Mouse (Mus musculus): ENCODE measurements around the gene Ift81. TPM values are rescaled to one million over a fixed set of nuclear protein-coding genes. Genes with fewer than 3 reads are reported as not detected.

Gene Ift81
- polyA plus RNA-seq, 1 experiment from 2014 or later: 39.6 TPM

- DNase-seq (ENCODE audit: low spot score): no peak
- WGBS: 61% methylated on average over 7 of the region's 7 CpGs
- Histone ChIP-seq H3K9me3 (no peaks in the 10 kb centered on the region), H3K4me1 (replicated peaks) (peaks cover 40% of the 10 kb centered on the region), H3K27me3 (ENCODE audit: insufficient read depth, poor library complexity, severe bottlenecking) (no peaks in the 10 kb centered on the region; the same call in 1 of the 2 replicates), H3K36me3 (no peaks in the 10 kb centered on the region), H3K4me3 (no peak overlapping the region), H3K27ac (peak overlapping the region; percentile 40; the same call in 1 of the 2 replicates)
These were observed 95.2 kb downstream of the Ift81 start for GRCm38 (mm10) chr5:122519043-122519660.

- Histone ChIP-seq H3K36me3 (no peaks in the 10 kb centered on the region), H3K27ac (peak overlapping the region; percentile 40), H3K9me3 (no peaks in the 10 kb centered on the region), H3K4me3 (no peak overlapping the region; the same call in 1 of the 2 replicates), H3K27me3 (ENCODE audit: insufficient read depth, poor library complexity, severe bottlenecking) (no peaks in the 10 kb centered on the region; the same call in 1 of the 2 replicates), H3K4me1 (replicated peaks) (peaks cover 49% of the 10 kb centered on the region)
- DNase-seq (ENCODE audit: low spot score): peak; percentile 58
- WGBS: 15% methylated on average over 8 of the region's 8 CpGs
These were observed 96.1 kb downstream of the Ift81 start for GRCm38 (mm10) chr5:122518247-122518646.

- no peaks in the 10 kb centered on the region; the same call in 1 of the 2 replicates for H3K27me3 ChIP-seq (ENCODE audit: insufficient read depth, poor library complexity, severe bottlenecking)
- DNase-seq (ENCODE audit: low spot score): no peak
- no peaks in the 10 kb centered on the region for H3K9me3 ChIP-seq
- H3K4me3 ChIP-seq: no peak overlapping the region
- H3K4me1 ChIP-seq (replicated peaks): peaks cover 49% of the 10 kb centered on the region
- H3K27ac ChIP-seq: no peak overlapping the region
- 86% methylated on average over 5 of the region's 5 CpGs for WGBS
- H3K36me3 ChIP-seq: no peaks in the 10 kb centered on the region
These were observed 97.4 kb downstream of the Ift81 start for GRCm38 (mm10) chr5:122516901-122517300.

DNA sequence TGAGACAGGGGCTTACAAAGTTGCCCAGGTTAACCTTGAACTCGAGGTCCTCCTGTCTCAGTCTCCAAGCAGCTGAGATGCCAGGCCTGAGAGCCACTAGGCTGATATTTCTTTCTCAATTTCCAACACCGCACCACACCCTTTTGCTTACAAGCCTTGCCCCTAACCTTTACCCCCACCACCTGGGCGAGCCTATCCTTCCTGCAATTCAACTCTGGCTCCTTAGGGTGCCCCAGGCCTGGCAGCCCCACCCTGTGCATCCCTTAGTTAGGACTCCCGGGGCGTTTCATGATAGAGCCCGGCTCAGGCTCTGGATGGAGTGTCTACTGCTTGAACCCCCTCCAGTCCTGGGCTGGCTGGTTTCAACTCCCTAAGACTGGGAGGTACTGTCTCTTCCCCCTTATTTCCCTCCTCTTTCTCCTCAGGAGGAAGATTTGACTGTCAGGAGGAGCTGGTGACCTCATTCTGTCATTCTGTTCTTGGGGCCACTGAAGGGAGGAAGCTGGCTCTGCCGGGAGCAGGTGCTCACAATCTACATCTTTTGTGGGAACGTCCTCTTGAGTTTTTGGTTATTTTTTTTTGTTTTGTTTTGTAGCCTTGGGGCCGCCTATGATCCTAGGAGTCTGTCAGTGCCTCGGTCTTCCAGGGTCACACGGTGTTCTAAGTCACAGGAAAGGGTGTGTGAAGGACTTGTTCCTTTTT is 98.1 kb downstream of the Ift81 start:
- Histone ChIP-seq H3K4me1 (replicated peaks) (peaks cover 54% of the 10 kb centered on the region), H3K27ac (no peak overlapping the region), H3K27me3 (ENCODE audit: insufficient read depth, poor library complexity, severe bottlenecking) (no peaks in the 10 kb centered on the region; the same call in 1 of the 2 replicates), H3K9me3 (no peaks in the 10 kb centered on the region), H3K36me3 (no peaks in the 10 kb centered on the region), H3K4me3 (no peak overlapping the region)
- WGBS: 82% methylated on average over 11 of the region's 11 CpGs
- DNase-seq (ENCODE audit: low spot score): no peak

GRCm38 (mm10) chr5:122514127-122514521 is 100.2 kb downstream of the Ift81 start:
- H3K27me3 ChIP-seq (ENCODE audit: insufficient read depth, poor library complexity, severe bottlenecking): no peaks in the 10 kb centered on the region; the same call in 1 of the 2 replicates
- no peaks in the 10 kb centered on the region for H3K36me3 ChIP-seq
- H3K4me3 ChIP-seq: 0 out of 2 replicates have a peak overlapping the region, but pooled peaks have one; percentile 12
- WGBS: 22% methylated on average over 8 of the region's 8 CpGs
- H3K9me3 ChIP-seq: no peaks in the 10 kb centered on the region
- H3K27ac ChIP-seq: peak overlapping the region; percentile 42; the same call in 1 of the 2 replicates
- DNase-seq (ENCODE audit: low spot score): no peak
- peaks cover 45% of the 10 kb centered on the region for H3K4me1 ChIP-seq (replicated peaks)

GRCm38 (mm10) chr5:122513421-122514126 is 100.7 kb downstream of the Ift81 start:
- Histone ChIP-seq H3K27ac (peak overlapping the region; percentile 42), H3K36me3 (no peaks in the 10 kb centered on the region), H3K9me3 (no peaks in the 10 kb centered on the region), H3K27me3 (ENCODE audit: insufficient read depth, poor library complexity, severe bottlenecking) (no peaks in the 10 kb centered on the region; the same call in 1 of the 2 replicates), H3K4me1 (replicated peaks) (peaks cover 42% of the 10 kb centered on the region), H3K4me3 (0 out of 2 replicates have a peak overlapping the region, but pooled peaks have one; percentile 12)
- DNase-seq (ENCODE audit: low spot score): no peak
- 42% methylated on average over 23 of the region's 23 CpGs for WGBS

GRCm38 (mm10) chr5:122512011-122512410 is 102.3 kb downstream of the Ift81 start:
- Histone ChIP-seq H3K4me3 (no peak overlapping the region), H3K36me3 (no peaks in the 10 kb centered on the region), H3K27me3 (ENCODE audit: insufficient read depth, poor library complexity, severe bottlenecking) (no peaks in the 10 kb centered on the region; the same call in 1 of the 2 replicates), H3K9me3 (no peaks in the 10 kb centered on the region), H3K27ac (no peak overlapping the region), H3K4me1 (replicated peaks) (peaks cover 31% of the 10 kb centered on the region)
- DNase-seq (ENCODE audit: low spot score): no peak
- 63% methylated on average over 6 of the region's 6 CpGs for WGBS

DNA sequence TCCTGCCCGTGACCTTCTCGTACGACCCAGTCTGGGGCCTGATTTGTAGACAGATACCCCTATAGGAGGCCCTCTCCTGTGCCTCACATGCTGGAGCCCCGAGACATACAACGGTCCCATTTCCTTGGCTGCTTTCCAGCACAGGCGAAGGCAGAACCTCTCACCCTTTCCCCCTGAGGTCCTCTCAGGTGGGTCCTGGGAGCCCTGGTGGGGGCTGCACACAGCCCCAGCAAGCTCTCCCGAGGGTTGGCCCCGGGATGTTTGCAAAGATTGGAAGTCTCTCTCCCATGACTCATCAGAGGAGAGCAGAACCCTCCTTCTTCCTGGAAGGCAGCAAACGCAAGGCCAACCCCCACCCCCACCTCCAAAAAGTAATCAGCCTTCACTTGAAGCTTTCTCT is 102.9 kb downstream of the Ift81 start:
- H3K36me3 ChIP-seq: no peaks in the 10 kb centered on the region
- H3K4me3 ChIP-seq: no peak overlapping the region
- H3K9me3 ChIP-seq: peaks cover 3% of the 10 kb centered on the region
- no peak for DNase-seq (ENCODE audit: low spot score)
- peak overlapping the region; percentile 29; the same call in 1 of the 2 replicates for H3K27ac ChIP-seq
- no peaks in the 10 kb centered on the region; the same call in 1 of the 2 replicates for H3K27me3 ChIP-seq (ENCODE audit: insufficient read depth, poor library complexity, severe bottlenecking)
- H3K4me1 ChIP-seq (replicated peaks): peaks cover 31% of the 10 kb centered on the region
- WGBS: 87% methylated on average over 9 of the region's 9 CpGs

DNA sequence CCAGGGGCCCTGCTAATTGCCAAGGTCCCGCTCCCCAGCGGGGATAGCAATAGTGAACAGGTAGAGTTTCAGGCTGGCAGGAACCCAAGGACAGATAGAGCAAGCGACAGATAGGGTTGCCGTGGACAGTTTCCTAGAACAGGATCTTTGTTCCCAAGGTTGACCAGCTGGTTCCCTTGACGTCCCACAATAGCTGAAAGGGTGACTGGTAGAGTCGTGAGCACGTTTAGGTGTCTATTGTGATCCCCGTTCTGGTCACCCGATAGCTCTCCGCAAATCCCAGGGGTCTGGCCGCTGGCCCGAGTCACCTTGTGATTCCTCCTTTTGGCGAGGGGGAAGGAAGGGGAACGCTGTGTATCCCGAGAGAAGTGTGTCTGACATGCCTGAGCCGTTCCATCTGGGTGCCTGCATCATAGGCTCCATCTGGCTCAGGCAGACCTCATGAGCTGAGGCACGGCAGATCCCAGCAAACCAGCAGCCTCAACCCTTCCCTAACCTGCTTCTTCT is 103.6 kb downstream of the Ift81 start:
- peaks cover 31% of the 10 kb centered on the region for H3K4me1 ChIP-seq (replicated peaks)
- peak overlapping the region; percentile 29; the same call in 1 of the 2 replicates for H3K27ac ChIP-seq
- WGBS: 72% methylated on average over 17 of the region's 17 CpGs
- no peak for DNase-seq (ENCODE audit: low spot score)
- H3K27me3 ChIP-seq (ENCODE audit: insufficient read depth, poor library complexity, severe bottlenecking): no peaks in the 10 kb centered on the region
- H3K36me3 ChIP-seq: no peaks in the 10 kb centered on the region
- peaks cover 4% of the 10 kb centered on the region for H3K9me3 ChIP-seq
- H3K4me3 ChIP-seq: no peak overlapping the region

DNA sequence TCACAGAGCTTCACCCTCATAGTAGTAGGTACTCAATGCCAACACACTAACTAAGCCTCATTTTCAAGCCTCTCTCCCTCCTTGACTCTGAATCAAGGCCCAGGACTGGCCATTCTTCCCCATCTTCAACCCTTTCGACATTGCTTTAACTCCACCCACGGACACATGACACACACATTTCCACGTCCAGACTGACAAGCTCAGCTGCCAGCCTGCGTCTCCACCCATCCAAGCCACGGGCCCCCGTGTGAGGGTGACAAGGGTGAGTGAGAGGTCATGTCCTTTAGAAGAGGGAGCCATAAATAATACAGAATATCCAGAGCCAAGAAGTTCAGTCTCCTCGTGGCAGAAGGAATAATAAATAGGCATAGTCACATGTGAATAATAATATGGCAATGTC is 104.7 kb downstream of the Ift81 start:
- Histone ChIP-seq H3K36me3 (no peaks in the 10 kb centered on the region), H3K9me3 (peaks cover 4% of the 10 kb centered on the region), H3K27ac (no peak overlapping the region), H3K27me3 (ENCODE audit: insufficient read depth, poor library complexity, severe bottlenecking) (0 out of 2 replicates have a peak, but pooled peaks cover under 1% of the 10 kb centered on the region), H3K4me1 (replicated peaks) (peaks cover 31% of the 10 kb centered on the region), H3K4me3 (no peak overlapping the region)
- WGBS: 68% methylated on average over 7 of the region's 7 CpGs
- no peak for DNase-seq (ENCODE audit: low spot score)

- 81% methylated on average over 11 of the region's 11 CpGs for WGBS
- Histone ChIP-seq H3K27ac (no peak overlapping the region), H3K27me3 (ENCODE audit: insufficient read depth, poor library complexity, severe bottlenecking) (peaks cover 7% of the 10 kb centered on the region), H3K4me1 (replicated peaks) (peaks cover 27% of the 10 kb centered on the region), H3K4me3 (no peak overlapping the region), H3K36me3 (no peaks in the 10 kb centered on the region), H3K9me3 (peaks cover 4% of the 10 kb centered on the region)
- DNase-seq (ENCODE audit: low spot score): no peak
These were observed 105.4 kb downstream of the Ift81 start for GRCm38 (mm10) chr5:122508861-122509306.

DNA sequence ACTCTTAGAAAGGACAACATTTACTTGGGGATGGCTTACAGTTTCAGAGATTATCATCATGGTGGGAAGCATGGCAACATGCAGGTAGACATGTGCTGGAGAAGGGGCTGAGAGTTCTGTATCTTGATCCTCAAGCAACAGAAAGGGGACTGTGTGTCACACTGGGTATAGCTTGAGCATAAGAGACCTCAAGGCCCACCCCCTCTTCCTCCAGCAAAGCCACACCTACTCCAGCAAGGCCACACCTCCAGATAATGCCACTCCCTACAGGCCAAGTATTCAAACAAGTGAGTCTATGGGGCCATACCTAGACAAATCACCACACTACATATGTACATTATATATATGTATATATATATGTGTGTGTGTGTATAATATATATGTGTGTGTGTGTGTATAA is 106.9 kb downstream of the Ift81 start:
- Histone ChIP-seq H3K4me3 (no peak overlapping the region), H3K9me3 (peaks cover 4% of the 10 kb centered on the region), H3K27me3 (ENCODE audit: insufficient read depth, poor library complexity, severe bottlenecking) (peaks cover 15% of the 10 kb centered on the region), H3K36me3 (no peaks in the 10 kb centered on the region), H3K4me1 (replicated peaks) (peaks cover 35% of the 10 kb centered on the region), H3K27ac (no peak overlapping the region)
- no peak for DNase-seq (ENCODE audit: low spot score)
